Mouse (Mus musculus) c-Kit-negative CD71-positive TER-119-positive erythroid progenitor cells, embryonic 14.5 days (primary cell): ENCODE data around the gene Gng7.

Experiments used
- DNase-seq: peaks from one replicate; pipeline ENCODE4 v3.0.0-alpha.2; 2013; ENCODE audit warnings: low read depth, low spot score

The Gng7 gene

DNA sequence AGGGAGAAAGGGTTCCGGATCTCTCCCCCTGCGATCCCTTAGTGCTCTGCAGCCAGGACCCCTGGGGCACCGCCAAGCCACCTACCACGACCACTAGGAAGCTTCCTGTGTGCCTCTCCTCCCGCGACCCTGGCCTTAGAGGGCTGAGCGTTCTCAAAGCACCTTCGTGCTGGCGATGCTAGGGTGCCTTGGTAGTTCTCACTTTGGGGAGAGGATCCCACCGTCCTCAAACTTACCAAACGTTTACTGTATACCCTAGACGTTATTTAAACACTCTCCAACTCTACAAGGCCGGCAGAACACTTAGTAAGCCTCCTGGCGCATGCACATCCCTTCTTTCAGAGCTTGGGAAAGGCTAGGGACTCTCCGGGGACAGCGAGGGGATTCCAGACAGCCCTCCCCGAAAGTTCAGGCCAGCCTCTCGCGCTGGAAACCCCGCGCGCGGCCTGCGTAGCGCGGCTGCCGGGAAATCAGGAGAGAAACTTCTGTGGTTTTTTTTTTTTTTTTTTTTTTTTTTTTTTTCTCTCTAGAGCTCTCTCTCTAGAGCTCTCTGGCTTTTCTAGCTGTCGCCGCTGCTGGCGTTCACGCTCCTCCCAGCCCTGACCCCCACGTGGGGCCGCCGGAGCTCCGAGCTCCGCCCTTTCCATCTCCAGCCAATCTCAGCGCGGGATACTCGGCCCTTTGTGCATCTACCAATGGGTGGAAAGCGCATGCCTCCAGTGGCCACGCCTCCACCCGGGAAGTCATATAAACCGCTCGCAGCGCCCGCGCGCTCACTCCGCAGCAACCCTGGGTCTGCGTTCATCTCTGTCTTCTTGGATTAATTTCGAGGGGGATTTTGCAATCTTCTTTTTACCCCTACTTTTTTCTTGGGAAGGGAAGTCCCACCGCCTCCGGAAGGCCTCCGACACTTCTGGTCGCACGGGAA, 85.2 kb downstream of the Gng7 start, which contains the start of gene Gadd45b:
Gene Gadd45b, plus strand, starts transcription at position 775 of the 928 bp plus-strand sequence.
- peak; percentile 82 for DNase-seq

DNA sequence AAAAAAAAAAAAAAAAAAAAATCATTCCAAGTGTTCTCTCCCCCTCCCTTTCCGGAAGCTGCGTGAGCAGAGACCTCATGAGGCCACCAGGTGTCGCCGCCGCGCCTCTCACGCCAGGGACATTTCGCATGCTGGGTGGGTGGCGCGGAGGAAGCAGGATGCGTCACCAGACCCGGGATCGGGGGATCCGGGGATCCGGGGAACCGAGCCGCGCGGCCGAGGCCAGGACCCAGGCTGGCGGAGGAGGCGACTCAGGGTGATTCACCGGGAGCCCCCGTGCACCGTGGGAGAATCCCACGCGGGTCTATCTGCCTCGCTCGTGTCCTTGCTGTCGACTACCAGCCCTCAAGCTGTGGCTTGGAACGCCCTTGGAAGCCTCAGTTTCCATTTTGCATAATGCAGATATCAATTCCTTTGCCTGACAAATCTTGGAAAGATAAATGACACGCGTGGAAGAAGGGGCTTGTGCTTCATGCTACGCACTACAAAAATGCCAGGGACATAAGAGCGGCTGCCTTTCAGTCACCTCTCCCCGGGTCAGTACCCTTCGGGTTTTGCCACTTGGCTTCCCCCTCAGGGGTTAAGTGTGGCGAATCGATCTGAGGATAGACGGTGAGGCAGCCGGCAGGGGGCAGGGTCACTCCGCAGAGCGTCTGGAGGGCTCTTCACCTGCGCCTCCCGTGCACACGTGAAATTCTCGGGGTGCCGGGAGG, 86.0 kb downstream of the Gng7 start:
- peak; percentile 36 for DNase-seq

DNA sequence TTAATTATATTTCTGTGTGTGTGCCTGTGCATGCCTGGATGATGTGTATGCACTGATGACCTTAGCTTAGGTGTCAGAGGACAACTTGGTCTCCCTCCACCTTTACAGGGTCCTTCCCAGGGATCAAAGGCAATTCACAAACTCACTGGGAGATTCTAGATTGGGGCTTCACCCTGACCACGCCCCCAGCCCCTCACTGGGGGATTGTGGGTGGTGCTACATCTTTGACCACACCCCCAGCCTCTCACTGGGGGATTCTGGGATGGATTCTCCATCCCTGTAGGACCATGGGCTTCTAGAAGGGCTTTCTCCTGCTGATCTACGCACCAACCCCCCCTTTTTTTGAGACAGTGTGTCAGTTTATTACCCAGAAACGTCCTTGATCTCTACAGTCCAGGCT, 89.3 kb downstream of the Gng7 start:
- no peak for DNase-seq

DNA sequence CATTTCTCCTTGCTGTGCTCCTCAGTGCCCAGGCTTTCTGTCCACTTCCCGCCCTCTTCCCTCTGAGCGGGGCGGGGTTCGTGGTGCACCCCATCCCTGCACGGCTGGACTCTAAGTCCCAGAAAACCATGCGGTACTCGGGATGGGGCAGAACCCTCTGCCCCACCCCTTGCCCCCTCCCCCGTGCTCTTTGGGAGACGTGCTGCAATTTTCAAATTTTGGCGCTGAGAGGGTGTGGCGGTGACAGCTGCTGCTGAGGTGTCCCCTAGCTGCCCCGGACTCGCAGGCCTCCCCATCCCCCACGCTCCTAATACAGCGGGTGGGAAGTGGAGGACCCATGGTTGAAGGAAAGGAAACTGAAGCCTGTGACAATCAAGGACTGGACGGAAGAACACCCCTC, 92.8 kb downstream of the Gng7 start:
- DNase-seq: no peak

DNA sequence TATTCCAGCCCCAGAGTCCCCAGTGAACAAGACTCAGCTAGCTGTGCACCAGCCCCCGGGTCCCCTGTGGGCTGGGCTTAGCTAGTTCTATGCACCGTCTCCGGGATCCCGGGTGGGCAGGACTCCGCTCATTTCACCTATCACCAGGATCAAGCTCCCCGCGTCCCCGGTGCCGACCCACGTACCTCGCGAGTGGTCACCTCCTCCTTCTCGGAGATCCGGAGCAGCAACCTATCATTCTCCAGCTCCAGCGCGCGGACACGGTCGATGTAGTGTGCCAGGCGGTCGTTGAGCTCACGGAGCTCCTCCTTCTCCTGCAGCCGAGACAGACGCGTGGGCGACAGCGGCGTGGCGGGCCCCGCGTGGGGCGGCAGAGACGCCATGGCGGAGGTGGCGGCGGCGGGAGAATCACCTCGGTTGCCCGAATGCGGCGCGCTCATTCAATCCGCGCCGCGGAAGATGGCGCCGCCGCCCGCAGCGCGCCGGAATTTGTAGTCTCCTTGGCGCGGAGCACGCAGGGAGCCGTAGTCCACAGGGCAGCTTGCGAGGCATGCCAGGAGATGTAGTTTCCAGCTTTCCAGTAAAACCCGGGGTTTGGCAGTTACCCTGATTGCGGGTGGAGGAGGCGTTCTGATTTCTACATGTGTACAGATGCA, 96.8 kb downstream of the Gng7 start, which contains the start of gene Lmnb2:
Gene Lmnb2, minus strand, starts transcription at position 467 of the 656 bp plus-strand sequence.
- DNase-seq: no peak

GRCm38 (mm10) chr10:80917336-80917778, 97.4 kb downstream of the Gng7 start:
- no peak for DNase-seq

DNA sequence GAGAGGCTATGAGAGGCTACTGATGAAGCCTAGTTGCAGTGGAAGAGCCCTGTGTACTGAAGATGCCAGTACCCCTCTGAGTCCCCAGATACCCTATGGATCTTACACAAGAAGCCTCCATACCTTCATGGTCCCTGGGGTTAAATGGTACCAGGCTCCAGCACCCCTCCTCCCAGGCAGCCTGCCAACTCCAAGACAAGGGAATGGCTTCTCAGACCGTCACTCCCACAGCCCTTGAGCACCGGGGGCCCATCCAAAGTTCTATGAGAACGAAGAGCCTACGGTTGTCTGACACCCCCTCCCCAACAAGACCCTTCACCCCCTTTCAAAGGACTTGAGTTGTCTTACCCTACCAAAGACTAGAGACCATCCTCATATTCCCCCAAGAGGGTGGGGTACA, 99.0 kb downstream of the Gng7 start:
- no peak for DNase-seq

GRCm38 (mm10) chr10:80915260-80915659, 99.5 kb downstream of the Gng7 start:
- no peak for DNase-seq

GRCm38 (mm10) chr10:80914253-80914656, 100.5 kb downstream of the Gng7 start:
- no peak for DNase-seq

DNA sequence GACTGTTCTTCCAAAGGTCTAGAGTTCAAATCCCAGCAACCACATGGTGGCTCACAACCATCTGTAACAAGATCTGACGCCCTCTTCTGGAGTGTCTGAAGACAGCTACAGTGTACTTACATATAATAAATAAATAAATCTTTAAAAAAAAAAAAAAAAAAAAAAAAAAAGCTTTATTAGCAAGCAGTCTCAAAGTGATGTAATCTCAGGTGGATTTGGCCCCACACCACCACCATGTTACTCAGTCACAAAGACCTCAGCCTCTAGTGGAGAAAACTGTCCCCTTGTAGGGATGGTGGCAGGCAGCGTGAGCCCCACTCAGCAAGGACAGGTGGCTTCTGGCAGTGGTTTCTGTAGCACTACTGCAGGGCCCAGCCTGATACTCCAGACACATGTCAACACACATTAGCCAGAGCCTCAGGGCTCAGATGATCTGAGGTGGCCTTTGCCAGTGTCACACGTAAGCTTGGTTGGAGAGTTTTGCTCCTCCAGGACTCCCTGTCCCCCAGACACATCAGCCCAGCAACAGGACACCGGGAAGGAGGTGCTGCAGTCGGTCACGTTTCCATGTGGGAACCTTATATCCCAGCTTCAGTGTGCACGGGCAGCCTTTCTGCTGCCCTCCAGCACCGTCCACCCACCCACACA, 101.3 kb downstream of the Gng7 start:
- no peak for DNase-seq

DNA sequence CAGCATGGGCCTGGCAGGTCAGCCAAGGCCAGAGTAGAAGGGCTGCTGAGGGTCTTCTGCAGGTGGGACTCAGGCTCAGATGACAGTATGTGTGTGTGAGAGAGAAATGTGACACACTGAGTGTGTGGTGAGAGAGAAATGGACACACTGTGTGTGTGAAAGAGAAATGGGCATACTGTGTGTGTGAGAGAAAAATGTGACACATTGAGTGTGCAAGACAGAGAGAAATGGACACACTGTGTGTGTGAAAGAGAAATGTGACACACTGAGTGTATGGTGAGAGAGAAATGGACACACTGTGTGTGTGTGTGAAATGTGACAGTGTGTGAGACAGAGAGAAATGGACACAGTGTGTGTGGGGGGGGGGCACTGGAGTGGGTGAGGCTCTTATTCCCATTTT, 102.9 kb downstream of the Gng7 start:
- DNase-seq: no peak

DNA sequence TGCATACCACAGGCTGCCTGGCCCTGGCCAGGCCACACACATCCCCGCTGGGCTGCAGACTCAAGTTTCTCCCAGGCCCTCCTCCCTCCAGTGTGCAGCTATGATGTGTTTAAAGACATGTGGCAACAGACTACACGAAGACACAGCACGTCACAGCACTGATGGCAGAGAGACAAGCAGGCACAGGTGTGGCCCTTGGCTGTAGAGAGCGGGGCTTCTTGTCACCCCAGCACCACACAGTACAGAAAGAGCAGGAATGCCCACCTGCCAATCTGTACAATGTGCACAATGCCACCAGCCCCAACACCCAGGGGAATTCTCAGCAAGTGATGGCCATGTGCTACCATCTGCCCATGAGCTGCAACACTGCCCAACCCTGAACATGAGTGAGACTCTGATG, 103.4 kb downstream of the Gng7 start:
- DNase-seq: no peak

DNA sequence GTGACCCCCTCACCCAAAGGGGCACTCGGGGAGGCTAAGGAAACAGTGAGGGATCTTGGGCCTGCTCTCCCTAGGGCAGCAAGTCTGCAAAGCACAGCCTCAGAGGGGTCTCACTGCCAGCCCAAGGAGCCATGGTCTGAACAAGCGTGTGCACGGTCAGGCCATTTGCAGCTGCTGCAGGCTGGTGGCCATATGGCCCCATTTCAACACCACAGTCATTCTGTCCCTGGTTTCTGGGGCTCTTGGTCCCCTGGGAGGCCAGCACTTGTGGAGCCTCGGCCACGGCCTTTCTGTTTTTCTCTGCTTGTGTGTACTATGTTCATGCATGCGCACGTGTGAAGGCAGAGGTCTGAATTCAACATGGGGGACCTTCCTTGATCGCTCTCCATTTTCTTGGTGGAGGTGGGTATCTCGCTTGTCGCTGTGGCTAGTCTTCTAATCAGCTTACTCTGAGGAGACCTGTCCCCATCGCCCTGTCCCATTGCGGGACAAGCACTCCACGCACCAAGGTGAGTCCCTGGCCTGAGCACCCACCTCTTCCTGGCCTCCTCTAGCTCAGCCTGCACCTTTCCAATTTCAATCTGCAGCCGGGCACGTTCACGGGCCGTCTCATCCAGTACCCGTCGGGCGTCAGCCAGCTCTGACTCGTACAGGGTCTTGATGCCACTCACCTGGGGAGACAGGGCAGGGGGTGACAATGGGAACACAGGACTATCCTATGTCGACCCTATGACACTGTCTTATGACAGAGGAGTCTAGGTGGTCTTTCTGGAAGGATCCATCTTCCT, 105.2 kb downstream of the Gng7 start:
- DNase-seq: no peak

DNA sequence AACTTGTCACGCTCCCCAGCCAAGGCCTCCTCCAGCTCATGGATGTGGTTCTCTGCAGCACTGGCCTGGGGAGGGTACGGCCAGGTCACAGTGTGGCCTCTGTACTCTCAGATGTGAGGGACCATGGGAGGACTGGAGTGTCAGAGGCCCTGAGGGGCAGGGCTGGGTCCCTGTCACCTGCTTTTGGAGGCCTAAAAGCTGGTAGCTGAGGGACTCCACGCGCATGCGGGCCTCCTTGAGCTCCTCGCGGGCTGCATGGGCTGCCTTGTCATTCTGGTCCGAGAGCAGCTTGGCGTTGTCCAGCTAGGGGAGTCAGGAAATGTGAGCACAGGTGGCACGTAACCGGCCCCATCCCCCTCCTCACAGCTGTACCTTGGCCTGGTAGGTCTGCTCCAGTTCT, 110.0 kb downstream of the Gng7 start:
- DNase-seq: no peak

DNA sequence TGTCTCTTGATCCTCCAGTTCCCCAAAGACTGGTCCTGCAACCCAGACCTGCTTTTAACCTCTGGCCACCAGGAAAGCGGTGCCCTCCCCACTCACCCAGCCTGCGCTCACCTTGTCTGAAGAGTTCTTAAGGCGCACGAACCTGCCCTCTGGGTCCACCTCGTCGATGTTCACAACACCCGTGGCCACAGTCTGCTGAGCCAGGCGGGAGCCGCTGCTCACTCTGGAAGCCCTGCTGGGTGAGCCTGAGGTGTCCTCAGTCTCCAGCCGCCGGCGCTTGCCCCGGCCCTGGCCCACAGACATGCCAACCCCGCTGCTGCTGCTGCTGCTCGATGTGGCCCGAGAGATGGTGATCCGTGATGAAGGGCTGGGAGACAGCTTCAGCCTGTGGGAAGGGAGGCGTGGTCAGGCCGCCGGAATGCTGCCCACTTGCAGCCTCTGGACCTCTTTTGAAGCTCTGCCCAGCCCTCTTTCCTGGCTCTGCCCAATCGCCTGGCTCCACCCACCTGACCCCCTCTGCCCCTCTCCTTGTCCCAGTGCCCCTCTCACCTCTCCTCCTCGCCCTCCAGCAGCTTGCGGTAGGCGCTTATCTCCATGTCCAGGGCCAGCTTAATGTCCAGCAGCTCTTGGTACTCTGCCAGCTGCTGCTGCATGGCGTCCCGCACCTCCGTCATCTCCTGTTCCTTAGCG, 110.6 kb downstream of the Gng7 start:
- no peak for DNase-seq

DNA sequence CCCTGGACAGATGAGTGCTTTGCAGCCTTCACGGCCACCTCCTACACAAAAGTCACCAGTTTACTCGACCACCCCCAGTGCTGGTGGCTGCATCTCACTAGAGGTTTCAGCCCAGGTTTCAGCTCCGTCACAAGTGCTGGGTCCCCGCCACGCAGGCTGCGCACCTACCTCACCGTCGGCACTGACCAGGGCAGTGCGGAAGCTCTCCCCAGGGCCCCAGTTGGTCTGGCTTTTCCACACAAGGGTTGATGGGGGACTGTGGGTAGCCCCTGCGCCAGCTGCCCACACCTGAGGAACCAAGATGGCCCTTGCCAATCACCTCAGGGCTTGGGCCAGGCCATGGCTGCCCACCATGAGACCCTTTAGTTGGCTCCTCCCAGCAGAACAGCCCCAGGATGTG, 111.5 kb downstream of the Gng7 start:
- no peak for DNase-seq

DNA sequence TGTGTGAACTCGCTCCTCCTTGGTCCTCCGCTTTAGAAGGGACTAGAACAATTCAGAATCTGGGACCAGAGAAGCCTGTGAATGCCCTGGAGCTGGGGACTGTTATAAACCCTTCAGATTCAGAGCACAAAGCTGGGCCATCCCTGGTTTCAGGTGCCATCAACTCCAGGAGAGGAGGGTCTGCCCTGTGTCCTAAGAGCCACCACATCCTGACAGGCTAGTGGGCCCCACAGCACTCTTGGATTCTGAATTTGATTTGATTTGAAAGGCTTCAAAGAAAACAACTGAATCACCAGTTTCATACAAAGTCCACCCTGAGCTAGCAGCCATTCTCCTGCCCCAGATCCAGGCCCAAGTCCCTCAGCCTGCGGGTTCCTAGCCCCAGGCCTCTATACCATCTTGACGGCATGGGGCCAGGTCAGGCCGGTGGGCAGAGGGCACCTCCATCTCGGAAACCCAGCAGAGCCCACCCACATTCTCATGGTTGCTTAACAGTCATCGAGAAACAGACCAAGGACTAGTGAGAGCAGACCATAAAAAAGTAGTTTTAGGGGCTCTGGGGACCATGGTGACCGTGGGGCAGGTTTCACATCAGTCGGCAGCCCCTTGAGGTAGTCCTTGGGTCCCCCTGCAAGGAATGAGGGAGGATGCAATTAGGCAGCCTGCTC, 112.3 kb downstream of the Gng7 start:
- DNase-seq: no peak

DNA sequence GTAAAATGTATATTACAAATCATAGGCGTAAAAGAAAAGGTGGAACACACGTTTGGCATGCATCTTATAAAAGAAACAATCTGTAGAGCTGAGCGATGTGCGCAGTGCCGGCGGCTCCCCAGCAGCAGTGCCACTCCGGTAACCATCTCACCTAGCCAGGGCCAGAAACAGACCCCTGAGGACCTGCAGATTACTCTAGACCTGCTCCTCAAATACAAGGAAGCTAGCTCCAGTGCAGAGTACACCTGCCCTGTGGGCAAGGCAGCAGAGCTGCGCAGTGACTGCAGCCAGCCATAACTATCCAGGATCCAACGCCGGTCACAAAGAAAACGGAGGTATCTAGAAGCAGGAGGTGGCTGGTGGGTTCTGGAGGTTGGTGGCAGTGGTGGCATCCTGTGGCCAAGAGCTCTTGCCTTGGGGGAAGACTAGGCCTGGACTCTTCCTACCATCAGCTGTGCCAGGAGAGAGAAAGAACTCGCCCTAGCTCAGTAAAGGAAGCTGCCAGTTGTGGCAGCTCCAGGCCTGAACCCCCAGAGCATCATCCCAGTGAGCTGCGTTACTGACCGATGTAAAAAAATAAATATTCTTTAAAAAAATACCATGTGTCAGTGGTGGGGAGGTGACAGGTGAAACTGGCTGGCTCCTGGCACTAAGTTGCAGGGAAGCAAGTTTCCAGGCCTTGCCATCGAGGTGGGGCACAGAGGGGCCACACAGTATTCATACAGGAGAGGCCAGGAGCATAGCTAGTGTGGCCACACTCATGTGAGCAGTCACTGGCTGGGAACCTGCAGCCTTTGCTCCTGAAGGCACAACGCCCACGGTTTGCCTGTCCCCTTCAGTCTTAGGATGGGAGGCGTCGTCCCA, 113.1 kb downstream of the Gng7 start:
- no peak for DNase-seq
